Mouse (Mus musculus) thymus, adult 2 months (tissue): ENCODE data around the gene Disc1.

ENCODE experiments used
- CTCF ChIP-seq: fragments of 200-500 bp; IDR thresholded peaks from 2 replicates; pipeline ENCODE4 v1.5.1; 2012; ENCODE audit warnings: mild to moderate bottlenecking, control low read depth, low read length, moderate library complexity, borderline replicate concordance; ENCODE audit not compliant: control insufficient read depth, poor library complexity, insufficient read depth; ENCODE audit errors: extremely low read depth
- POLR2A ChIP-seq: fragments of 200-500 bp; IDR thresholded peaks from 2 replicates; pipeline ENCODE4 v1.6.1; 2012; ENCODE audit warnings: mild to moderate bottlenecking, low read length, control low read depth, moderate library complexity; ENCODE audit not compliant: control insufficient read depth, poor library complexity, insufficient read depth; ENCODE audit errors: extremely low read depth

GRCm38 (mm10) chr8:125077326-125077725 is 23.3 kb downstream of the Disc1 start:
- TF ChIP-seq CTCF, result no peak
- TF ChIP-seq POLR2A, result no peak
